Mouse (Mus musculus): ENCODE data around the gene Figla.
A peak's percentile ranks its signal among the peaks of the same experiment; 100 is the strongest.
"Not testable (repeated sequence)": the region's sequence is repeated elsewhere in the genome, so short reads cannot be mapped to it uniquely, and the experiment has no call there.

Figla gene

GRCm38 (mm10) chr6:86015871-86016270, at the start of gene Figla:
TSS of gene Figla (plus strand) at chr6:86016171.
- no peak for DNase-seq (ENCODE audit: low spot score in 2 of 2)

DNA sequence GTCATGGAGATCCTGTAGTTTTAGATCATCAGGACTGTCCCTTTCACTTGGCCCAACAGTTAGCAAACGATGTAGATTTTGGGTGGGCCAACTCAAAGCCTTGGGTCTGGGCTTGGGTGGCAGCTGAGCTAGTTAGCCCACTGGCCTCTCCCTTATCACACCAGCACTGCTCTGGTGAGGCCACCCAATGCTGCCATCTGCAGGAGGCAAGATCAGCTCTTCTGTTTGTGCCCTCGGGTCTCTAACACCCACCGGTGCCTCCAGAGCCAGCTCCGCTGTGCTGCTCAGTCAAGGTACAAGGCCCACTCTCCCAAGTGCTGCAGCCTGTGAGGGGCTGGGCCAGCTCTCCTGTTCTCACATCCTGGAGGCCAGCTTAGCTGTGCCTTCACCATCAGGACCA, 49.3 kb upstream of the Figla start:
- no peak for DNase-seq (ENCODE audit: low spot score in 2 of 2)

DNA sequence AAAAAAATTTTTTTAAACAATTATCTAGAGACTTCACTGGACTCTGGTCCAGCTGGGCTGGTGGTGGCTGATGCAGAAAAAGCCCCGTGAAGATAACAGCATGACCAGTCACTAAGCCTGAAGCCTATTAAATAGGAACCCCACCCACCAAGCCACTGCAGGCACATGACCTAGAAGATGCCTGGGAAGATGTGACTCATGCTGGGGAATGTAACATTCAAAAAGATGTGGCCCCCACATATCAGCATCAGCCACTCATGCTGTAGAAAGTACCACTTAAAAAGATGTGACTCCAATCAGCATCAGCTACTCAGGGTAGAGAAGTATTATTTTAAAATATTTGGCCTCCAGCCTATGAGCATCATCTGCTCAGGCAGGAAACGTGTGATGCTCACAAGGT, 46.1 kb upstream of the Figla start:
- DNase-seq (ENCODE audit: low spot score in 2 of 2) = no peak

DNA sequence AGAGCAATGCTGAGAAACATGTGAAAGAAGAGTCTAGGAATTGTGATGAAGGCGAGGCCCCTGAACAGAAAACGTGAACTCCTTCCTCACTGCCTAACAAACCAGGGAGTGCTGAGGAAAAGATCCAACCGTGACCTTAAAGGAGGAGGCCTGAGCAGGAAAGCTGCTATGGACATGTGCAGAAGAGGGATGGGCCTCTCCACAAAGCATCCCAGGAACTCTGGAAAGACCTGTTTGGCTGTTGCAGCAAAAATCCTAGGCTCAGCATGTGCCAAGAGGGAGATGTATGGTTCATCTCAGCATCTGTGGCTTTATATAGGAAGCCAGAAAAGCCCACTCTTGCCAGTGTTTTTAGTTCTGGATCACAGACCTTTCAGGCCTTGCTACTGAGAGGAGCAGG, 43.3 kb upstream of the Figla start:
- no peak for DNase-seq (ENCODE audit: low spot score in 2 of 2)

- DNase-seq (ENCODE audit: low spot score in 2 of 2) = no peak
These were observed 42.6 kb upstream of the Figla start for GRCm38 (mm10) chr6:85973336-85973735.

DNA sequence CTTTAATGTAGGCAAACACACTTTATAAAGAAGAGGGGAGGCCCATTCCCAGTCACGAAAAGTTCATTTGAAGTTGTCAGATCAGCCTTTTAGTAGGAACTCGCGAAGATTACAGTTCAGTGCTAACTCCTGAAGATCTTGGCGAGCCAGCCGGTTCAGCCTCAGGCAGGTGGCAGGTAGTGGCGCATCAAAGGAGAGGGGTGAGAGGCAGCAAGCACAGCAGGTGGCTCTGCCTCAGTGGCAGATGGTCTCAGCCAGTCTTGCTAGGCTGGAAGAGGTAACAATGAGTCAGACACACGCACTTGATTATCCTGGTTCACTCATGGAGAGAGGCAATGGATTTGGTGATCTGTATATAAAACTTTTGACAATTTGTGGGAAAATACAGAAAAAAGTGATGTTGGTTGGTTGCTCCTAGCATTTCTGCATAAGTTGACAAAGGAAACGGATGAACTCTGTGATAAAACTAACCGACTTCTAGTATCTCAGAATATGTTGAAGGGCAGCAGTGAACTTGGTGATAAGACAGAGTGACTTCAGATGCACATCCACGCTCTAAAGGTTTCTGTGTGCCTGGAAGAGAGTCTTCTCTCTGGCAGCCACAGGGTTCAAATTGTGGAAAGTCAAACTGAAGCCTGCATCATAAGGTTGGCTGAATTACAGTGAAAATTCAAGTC, 40.9 kb upstream of the Figla start:
- no peak for DNase-seq (ENCODE audit: low spot score in 2 of 2)

GRCm38 (mm10) chr6:85975761-85976160, 40.2 kb upstream of the Figla start:
- DNase-seq (ENCODE audit: low spot score in 2 of 2) = no peak

DNA sequence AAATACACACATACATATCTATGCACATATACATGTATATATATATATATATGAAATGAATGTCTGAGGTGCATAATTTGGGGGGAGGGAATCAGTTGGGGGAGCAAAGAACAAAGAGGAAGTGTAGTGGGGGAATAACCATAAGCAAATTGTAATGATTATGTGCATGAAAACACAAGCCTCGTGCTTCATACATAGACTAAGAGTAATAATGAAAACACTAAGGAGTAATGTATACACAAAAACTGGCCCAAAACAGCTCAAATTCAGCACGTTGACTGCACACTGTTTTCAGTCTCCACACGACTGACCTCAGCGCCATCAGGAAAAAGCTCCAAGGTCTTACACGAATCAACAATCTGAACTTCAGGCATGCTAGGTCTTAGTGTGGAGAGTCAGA, 39.7 kb upstream of the Figla start:
- no peak for DNase-seq (ENCODE audit: low spot score in 2 of 2)

GRCm38 (mm10) chr6:85978736-85979135, 37.2 kb upstream of the Figla start:
- DNase-seq (ENCODE audit: low spot score in 2 of 2) = not testable (repeated sequence)

GRCm38 (mm10) chr6:85984351-85984750, 31.6 kb upstream of the Figla start:
- no peak for DNase-seq (ENCODE audit: low spot score in 2 of 2)

DNA sequence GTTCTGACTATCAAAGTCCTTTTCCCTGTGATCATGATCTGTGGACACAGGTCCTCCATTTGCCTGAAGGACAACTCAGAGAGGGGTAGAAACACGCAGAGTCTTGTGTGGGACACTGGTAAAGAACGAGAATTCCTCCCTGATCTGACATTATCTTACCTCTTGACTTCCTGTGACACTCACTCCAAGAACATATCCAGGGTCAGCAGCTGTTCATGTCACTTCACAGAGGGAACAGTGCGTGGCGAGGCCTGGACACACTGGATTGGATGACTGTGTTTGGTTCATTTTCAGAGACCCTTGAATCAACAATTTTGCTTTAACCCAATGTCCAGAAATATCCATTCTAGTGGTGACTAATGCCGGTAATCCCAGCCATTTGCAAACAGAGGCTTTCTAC, 26.4 kb upstream of the Figla start:
- DNase-seq (ENCODE audit: low spot score in 2 of 2) = not testable (repeated sequence)

DNA sequence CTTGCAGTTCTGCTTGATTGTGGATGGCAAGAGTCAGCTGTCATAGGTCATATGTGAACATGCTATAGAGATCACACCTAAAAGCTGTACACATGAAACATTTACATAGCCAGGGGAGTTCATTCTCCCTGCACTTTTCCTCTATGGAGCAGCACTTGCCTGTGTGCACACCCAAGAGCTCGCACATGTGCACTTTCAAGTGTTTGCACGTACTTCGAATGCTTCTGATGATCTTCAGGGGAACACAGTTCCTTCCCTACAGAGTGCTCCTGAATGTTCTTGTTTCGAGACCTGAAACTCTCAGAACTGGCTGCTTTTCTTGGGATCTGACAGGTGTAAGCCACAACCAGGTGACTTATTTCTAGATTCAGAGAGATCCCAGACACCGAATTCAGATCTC, 25.2 kb upstream of the Figla start:
- DNase-seq (ENCODE audit: low spot score in 2 of 2) = not testable (repeated sequence)

GRCm38 (mm10) chr6:86003405-86003925, 12.5 kb upstream of the Figla start:
- DNase-seq (ENCODE audit: low spot score in 2 of 2) = no peak

GRCm38 (mm10) chr6:86004271-86005148, 11.5 kb upstream of the Figla start:
- peak; percentile 57 to 70 for DNase-seq (ENCODE audit: low spot score in 2 of 2)

- DNase-seq (ENCODE audit: low spot score in 2 of 2) = peak in 1 of 2 experiments; percentile 55
These were observed 6.0 kb upstream of the Figla start for GRCm38 (mm10) chr6:86009980-86010379.

- not testable (repeated sequence) for DNase-seq (ENCODE audit: low spot score in 2 of 2)
These were observed 1.2 kb upstream of the Figla start for GRCm38 (mm10) chr6:86014812-86015211.

- no peak for DNase-seq (ENCODE audit: low spot score in 2 of 2)
These were observed 901 bp downstream of the Figla start for GRCm38 (mm10) chr6:86016793-86017350.

- DNase-seq (ENCODE audit: low spot score in 2 of 2) = no peak
These were observed 3.7 kb downstream of the Figla start for GRCm38 (mm10) chr6:86019415-86020237.

- peak in 1 of 2 experiments; percentile 38 for DNase-seq (ENCODE audit: low spot score in 2 of 2)
These were observed 5.0 kb downstream of the Figla start for GRCm38 (mm10) chr6:86020948-86021347.

DNA sequence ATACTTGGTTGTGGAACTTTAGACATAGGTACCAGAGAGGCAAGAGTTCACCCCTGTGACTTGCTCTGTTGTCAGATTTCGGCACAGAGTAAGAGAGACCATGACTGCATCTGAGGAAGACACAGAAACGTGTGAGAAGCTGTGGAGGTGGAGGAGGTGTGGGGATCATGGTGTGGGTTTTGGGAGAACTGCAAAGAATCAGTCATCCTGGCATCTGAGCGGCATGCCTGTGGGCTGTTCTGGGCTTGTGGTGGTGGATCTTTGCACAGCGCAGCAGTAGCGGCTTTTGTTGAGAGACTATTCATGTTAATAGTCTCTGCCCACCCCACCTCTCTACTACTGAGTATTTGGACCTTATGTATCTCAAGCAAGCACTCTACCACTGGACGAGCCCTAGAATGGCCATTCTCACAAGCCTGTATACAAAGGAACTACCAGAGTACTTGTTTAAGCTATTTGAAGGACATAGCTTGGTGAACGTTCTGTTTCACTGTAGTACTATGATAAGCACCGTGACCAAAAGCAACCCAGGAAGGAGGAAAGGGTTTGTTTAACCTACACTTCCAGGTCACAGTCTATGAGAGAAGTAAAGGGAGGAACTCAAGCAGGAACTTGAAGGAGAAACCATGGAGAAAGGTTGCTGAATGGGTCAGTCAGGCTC, 10.8 kb downstream of the Figla start:
- DNase-seq (ENCODE audit: low spot score in 2 of 2) = no peak

GRCm38 (mm10) chr6:86028150-86028549, 12.2 kb downstream of the Figla start:
- no peak for DNase-seq (ENCODE audit: low spot score in 2 of 2)

Measured in cerebellum, postnatal 4 days (tissue).